Mouse (Mus musculus): Measurements from ENCODE around the gene Rps27. TPM values are rescaled to one million over a fixed set of nuclear protein-coding genes. Genes with fewer than 3 reads are reported as not detected.

Gene Rps27
- polyA plus RNA-seq, 1 experiment, result 67.2 TPM

Other genes starting within 250 kb of the Rps27 start
- 79.2 and 79.9 TPM in 2 replicates for gene Hax1, start 214.9 kb downstream of the Rps27 start, polyA plus RNA-seq (2012; ENCODE audit: insufficient read depth, insufficient read length, missing spikeins)
- 62.5 and 63.0 TPM in 2 replicates for gene 4933434E20Rik, start 162.0 kb downstream of the Rps27 start, polyA plus RNA-seq (2012; ENCODE audit: insufficient read depth, insufficient read length, missing spikeins)
- gene Ubap2l, start 161.0 kb downstream of the Rps27 start, polyA plus RNA-seq (2012; ENCODE audit: insufficient read depth, insufficient read length, missing spikeins), result 43.1 and 61.4 TPM in 2 replicates
- gene Tpm3, start 141.0 kb downstream of the Rps27 start, polyA plus RNA-seq (2012; ENCODE audit: insufficient read depth, insufficient read length, missing spikeins), result 96.4 and 103 TPM in 2 replicates
- 0.20 TPM in 1 of 2 replicates, not detected in the other for gene Nup210l, start 109.5 kb downstream of the Rps27 start, polyA plus RNA-seq (2012; ENCODE audit: insufficient read depth, insufficient read length, missing spikeins)
- gene Rab13, start within 50 bp of the Rps27 start, polyA plus RNA-seq (2012; ENCODE audit: insufficient read depth, insufficient read length, missing spikeins), result 11.5 and 16.6 TPM in 2 replicates
- 68.2 and 97.4 TPM in 2 replicates for gene Jtb, start 17.9 kb upstream of the Rps27 start, polyA plus RNA-seq (2012; ENCODE audit: insufficient read depth, insufficient read length, missing spikeins)
- not detected in 2 replicates for gene Creb3l4, start 29.9 kb upstream of the Rps27 start, polyA plus RNA-seq (2012; ENCODE audit: insufficient read depth, insufficient read length, missing spikeins)
- 46.7 and 53.9 TPM in 2 replicates for gene Slc39a1, start 34.5 kb upstream of the Rps27 start, polyA plus RNA-seq (2012; ENCODE audit: insufficient read depth, insufficient read length, missing spikeins)
- 20.0 and 25.7 TPM in 2 replicates for gene Crtc2, start 40.5 kb upstream of the Rps27 start, polyA plus RNA-seq (2012; ENCODE audit: insufficient read depth, insufficient read length, missing spikeins)
- 2.2 and 3.7 TPM in 2 replicates for gene Dennd4b, start 51.5 kb upstream of the Rps27 start, polyA plus RNA-seq (2012; ENCODE audit: insufficient read depth, insufficient read length, missing spikeins)
- gene Gatad2b, start 79.5 kb upstream of the Rps27 start, polyA plus RNA-seq (2012; ENCODE audit: insufficient read depth, insufficient read length, missing spikeins), result 14.7 and 22.0 TPM in 2 replicates
- gene Slc27a3, start 176.3 kb upstream of the Rps27 start, polyA plus RNA-seq (2012; ENCODE audit: insufficient read depth, insufficient read length, missing spikeins), result 0.52 and 2.1 TPM in 2 replicates
- gene Ints3, start 220.0 kb upstream of the Rps27 start, polyA plus RNA-seq (2012; ENCODE audit: insufficient read depth, insufficient read length, missing spikeins), result 12.6 and 13.2 TPM in 2 replicates

Measured in brown adipose tissue, adult 24 weeks (tissue).